Mouse (Mus musculus): ENCODE measurements around the gene Pigt.

- no peak for TF ChIP-seq CTCF (IDR thresholded peaks at IDR 0.05; ENCODE audit: control insufficient read depth, insufficient read depth, low read length)
- TF ChIP-seq POLR2A (IDR thresholded peaks at IDR 0.05; ENCODE audit: borderline replicate concordance, control insufficient read depth, low read depth, low read length), result no peak
These were observed 40.9 kb upstream of the Pigt start for GRCm38 (mm10) chr2:164456413-164456812.

All from bone marrow, adult 2 months (tissue).